Mouse (Mus musculus): ENCODE data around the gene Laptm4a. TPM values are rescaled to one million over a fixed set of nuclear protein-coding genes. Genes with fewer than 3 reads are reported as not detected.

The Laptm4a gene
- polyA plus RNA-seq, 1 experiment from 2014 or later, result 104 TPM

DNA sequence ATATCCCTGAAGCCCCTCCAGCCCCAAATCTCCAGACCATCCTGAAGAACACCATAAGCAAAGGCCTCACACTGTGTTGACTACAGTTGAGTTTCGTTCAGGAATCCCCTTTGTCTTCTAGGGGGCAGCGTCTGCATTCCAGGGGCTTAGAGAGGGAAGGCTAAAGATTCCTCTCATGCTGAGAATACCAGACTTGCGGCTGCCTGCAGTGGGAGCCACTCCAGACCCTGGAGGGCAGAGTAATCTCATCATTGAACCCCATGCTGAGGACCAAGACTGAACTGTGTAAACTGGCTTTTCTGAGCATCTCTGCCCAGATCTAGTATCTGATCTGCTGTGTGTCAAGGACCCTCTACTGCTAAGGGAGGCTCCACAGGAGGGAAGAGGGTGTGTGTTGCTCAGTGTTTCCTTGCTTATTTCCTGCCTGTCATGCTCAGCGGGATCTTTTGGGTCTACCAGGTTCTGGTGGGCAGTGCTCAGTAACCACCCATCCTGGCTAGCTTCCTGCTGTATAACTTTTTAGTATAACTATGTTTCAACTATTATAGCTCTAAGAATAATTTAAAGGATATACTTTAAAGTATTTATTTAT lies 21.3 kb upstream of the Laptm4a start:
- DNase-seq (ENCODE audit: low spot score) (peak; percentile 10), ATAC-seq (ENCODE audit: low FRiP score) (no peak)
- H3K4me3 ChIP-seq (ENCODE audit: low read depth, low read length), result no peak overlapping the region
- no peaks in the 10 kb centered on the region for H3K9me3 ChIP-seq (ENCODE audit: control insufficient read depth, low read length)
- H3K36me3 ChIP-seq (ENCODE audit: control insufficient read depth, insufficient read depth, low read length), result no peaks in the 10 kb centered on the region
- H3K27me3 ChIP-seq (ENCODE audit: control insufficient read depth, insufficient read depth, low read length), result no peaks in the 10 kb centered on the region
- 16% methylated on average over 4 of the region's 4 CpGs for WGBS
- H3K4me1 ChIP-seq (replicated peaks; ENCODE audit: control insufficient read depth, insufficient read depth, low read length), result 0 out of 2 replicates have a peak, but pooled peaks cover 2% of the 10 kb centered on the region
- H3K4me2 ChIP-seq (replicated peaks; ENCODE audit: low read depth, low read length), result no peak overlapping the region
- no peak overlapping the region for H3K27ac ChIP-seq (ENCODE audit: low read depth, low read length)
- no peak overlapping the region for H3K9ac ChIP-seq (ENCODE audit: low read depth, low read length)

DNA sequence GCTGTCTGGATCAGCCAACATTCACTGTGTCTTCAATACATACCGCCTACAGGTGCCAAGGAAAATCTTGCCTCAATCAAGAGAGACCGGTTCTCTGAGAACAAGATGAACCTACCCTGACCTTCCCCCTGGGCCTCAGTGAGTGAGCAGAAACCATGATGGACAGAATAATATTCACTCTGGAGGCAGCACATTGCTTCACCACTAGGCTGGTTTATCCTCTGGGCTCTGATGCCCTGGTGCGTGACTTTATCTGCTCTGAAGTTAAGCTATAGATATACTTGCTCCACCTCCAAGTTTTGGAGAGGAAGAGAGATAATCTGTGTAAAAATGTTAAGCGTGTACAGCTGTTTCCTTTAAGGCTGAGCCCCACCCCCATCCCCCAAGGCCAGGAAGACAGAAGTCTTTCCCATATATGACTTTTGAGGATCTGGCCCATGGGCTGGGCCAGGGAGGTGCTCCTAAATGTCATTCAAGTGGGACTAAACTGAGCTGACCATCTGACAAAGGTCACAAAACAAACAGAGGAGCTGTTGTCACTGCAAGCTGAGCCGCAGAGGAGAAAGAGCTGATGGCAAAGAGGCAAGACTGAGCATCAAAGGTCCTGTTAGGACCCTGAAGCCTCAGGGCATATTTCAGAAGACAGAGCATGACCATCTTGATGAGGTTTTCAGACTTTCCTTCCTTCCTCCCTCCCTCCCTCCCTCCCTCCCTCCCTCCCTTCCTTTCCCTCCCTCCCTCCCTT lies 20.4 kb upstream of the Laptm4a start:
- Histone ChIP-seq H3K9ac (ENCODE audit: low read depth, low read length) (no peak overlapping the region), H3K9me3 (ENCODE audit: control insufficient read depth, low read length) (no peaks in the 10 kb centered on the region), H3K4me3 (ENCODE audit: low read depth, low read length) (no peak overlapping the region), H3K36me3 (ENCODE audit: control insufficient read depth, insufficient read depth, low read length) (no peaks in the 10 kb centered on the region), H3K4me2 (replicated peaks; ENCODE audit: low read depth, low read length) (no peak overlapping the region), H3K27me3 (ENCODE audit: control insufficient read depth, insufficient read depth, low read length) (no peaks in the 10 kb centered on the region), H3K27ac (ENCODE audit: low read depth, low read length) (no peak overlapping the region), H3K4me1 (replicated peaks; ENCODE audit: control insufficient read depth, insufficient read depth, low read length) (0 out of 2 replicates have a peak, but pooled peaks cover 2% of the 10 kb centered on the region)
- 49% methylated on average over 5 of the region's 5 CpGs for WGBS
- ATAC-seq (ENCODE audit: low FRiP score) (peak; percentile 20; the same call in 1 of the 2 replicates), DNase-seq (ENCODE audit: low spot score) (peak; percentile 21)

- DNase-seq (ENCODE audit: low spot score), result no peak
- H3K27me3 ChIP-seq (ENCODE audit: control insufficient read depth, insufficient read depth, low read length), result no peaks in the 10 kb centered on the region
These were observed 19.5 kb upstream of the Laptm4a start for GRCm38 (mm10) chr12:8901934-8902333.

GRCm38 (mm10) chr12:8902479-8902878 lies 19.0 kb upstream of the Laptm4a start:
- no peaks in the 10 kb centered on the region for H3K27me3 ChIP-seq (ENCODE audit: control insufficient read depth, insufficient read depth, low read length)
- no peaks in the 10 kb centered on the region for H3K9me3 ChIP-seq (ENCODE audit: control insufficient read depth, low read length)
- no peak overlapping the region for H3K9ac ChIP-seq (ENCODE audit: low read depth, low read length)
- 0 out of 2 replicates have a peak, but pooled peaks cover 2% of the 10 kb centered on the region for H3K4me1 ChIP-seq (replicated peaks; ENCODE audit: control insufficient read depth, insufficient read depth, low read length)
- no peak for DNase-seq (ENCODE audit: low spot score)
- no peak overlapping the region for H3K27ac ChIP-seq (ENCODE audit: low read depth, low read length)
- H3K4me3 ChIP-seq (ENCODE audit: low read depth, low read length), result no peak overlapping the region
- no peak overlapping the region for H3K4me2 ChIP-seq (replicated peaks; ENCODE audit: low read depth, low read length)
- no peaks in the 10 kb centered on the region for H3K36me3 ChIP-seq (ENCODE audit: control insufficient read depth, insufficient read depth, low read length)
- ATAC-seq (ENCODE audit: low FRiP score), result no peak
- WGBS, result 39% methylated on average over 3 of the region's 3 CpGs

More at GRCm38 (mm10) chr12:8901934-8902333, 19.5 kb upstream of the Laptm4a start:
- Histone ChIP-seq H3K36me3 (ENCODE audit: control insufficient read depth, insufficient read depth, low read length) (no peaks in the 10 kb centered on the region), H3K9ac (ENCODE audit: low read depth, low read length) (no peak overlapping the region), H3K4me2 (replicated peaks; ENCODE audit: low read depth, low read length) (no peak overlapping the region), H3K27ac (ENCODE audit: low read depth, low read length) (no peak overlapping the region), H3K4me3 (ENCODE audit: low read depth, low read length) (no peak overlapping the region), H3K4me1 (replicated peaks; ENCODE audit: control insufficient read depth, insufficient read depth, low read length) (0 out of 2 replicates have a peak, but pooled peaks cover 2% of the 10 kb centered on the region), H3K9me3 (ENCODE audit: control insufficient read depth, low read length) (no peaks in the 10 kb centered on the region)
- WGBS, result 13% methylated on average over 2 of the region's 2 CpGs
- no peak for ATAC-seq (ENCODE audit: low FRiP score)

DNA sequence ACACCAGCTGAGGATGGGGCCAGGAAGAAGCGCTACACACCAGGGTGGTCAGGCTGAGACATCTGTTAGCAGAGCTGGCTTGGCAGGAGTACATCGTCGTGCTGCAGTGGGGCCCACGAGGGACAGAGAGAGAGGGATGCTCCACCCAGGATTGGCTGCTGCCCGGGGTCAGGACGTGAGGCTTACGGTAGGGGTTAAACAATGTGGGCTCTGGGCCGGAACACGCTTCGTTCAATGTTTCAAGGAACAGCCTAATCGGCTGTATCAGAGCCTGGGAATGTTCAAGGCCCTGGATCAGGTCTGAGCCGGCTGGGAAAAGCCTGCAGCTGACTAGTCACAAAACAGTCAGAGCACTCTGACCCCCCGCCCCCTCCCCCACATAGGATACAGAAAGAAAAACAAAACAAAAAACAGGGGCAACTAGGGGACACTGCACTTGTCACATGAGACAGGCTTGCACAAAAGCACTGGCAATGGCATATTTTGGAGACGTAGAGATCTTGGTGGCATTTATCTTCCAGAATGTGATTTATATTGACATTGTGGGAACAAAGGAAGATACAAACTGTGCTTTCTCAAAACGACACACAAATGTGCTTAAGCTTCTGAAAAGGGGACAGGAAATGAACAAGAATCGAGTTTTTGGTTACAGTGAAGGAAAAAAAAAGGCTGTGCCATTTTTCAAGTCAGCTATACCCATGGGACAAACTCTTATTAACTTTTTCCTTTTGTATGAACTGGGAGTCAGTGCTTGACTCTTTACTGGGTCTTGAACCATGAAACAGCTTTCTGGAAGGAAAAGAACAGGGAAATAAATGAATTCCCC lies 8.4 kb upstream of the Laptm4a start:
- Histone ChIP-seq H3K36me3 (ENCODE audit: control insufficient read depth, insufficient read depth, low read length) (no peaks in the 10 kb centered on the region), H3K9ac (ENCODE audit: low read depth, low read length) (peak overlapping the region; percentile 55), H3K4me1 (replicated peaks; ENCODE audit: control insufficient read depth, insufficient read depth, low read length) (peaks cover 7% of the 10 kb centered on the region), H3K4me3 (ENCODE audit: low read depth, low read length) (no peak overlapping the region), H3K27ac (ENCODE audit: low read depth, low read length) (peak overlapping the region; percentile 82), H3K4me2 (replicated peaks; ENCODE audit: low read depth, low read length) (peak overlapping the region; percentile 19; the same call in 1 of the 2 replicates), H3K27me3 (ENCODE audit: control insufficient read depth, insufficient read depth, low read length) (no peaks in the 10 kb centered on the region), H3K9me3 (ENCODE audit: control insufficient read depth, low read length) (no peaks in the 10 kb centered on the region)
- ATAC-seq (ENCODE audit: low FRiP score) (peak; percentile 87), DNase-seq (ENCODE audit: low spot score) (peak; percentile 71)
- WGBS, result 9% methylated on average over 16 of the region's 16 CpGs

- ATAC-seq (ENCODE audit: low FRiP score) (0 out of 2 replicates have a peak, but pooled peaks have one; percentile 17), DNase-seq (ENCODE audit: low spot score) (peak; percentile 28)
- WGBS, result 61% methylated on average over 9 of the region's 9 CpGs
- Histone ChIP-seq H3K9ac (ENCODE audit: low read depth, low read length) (no peak overlapping the region), H3K4me1 (replicated peaks; ENCODE audit: control insufficient read depth, insufficient read depth, low read length) (peaks cover 7% of the 10 kb centered on the region), H3K9me3 (ENCODE audit: control insufficient read depth, low read length) (no peaks in the 10 kb centered on the region), H3K36me3 (ENCODE audit: control insufficient read depth, insufficient read depth, low read length) (no peaks in the 10 kb centered on the region), H3K4me3 (ENCODE audit: low read depth, low read length) (no peak overlapping the region), H3K4me2 (replicated peaks; ENCODE audit: low read depth, low read length) (no peak overlapping the region), H3K27ac (ENCODE audit: low read depth, low read length) (peak overlapping the region; percentile 82), H3K27me3 (ENCODE audit: control insufficient read depth, insufficient read depth, low read length) (no peaks in the 10 kb centered on the region)
These were observed 7.6 kb upstream of the Laptm4a start for GRCm38 (mm10) chr12:8913701-8914340.

GRCm38 (mm10) chr12:8916378-8916777 lies 5.1 kb upstream of the Laptm4a start:
- DNase-seq (ENCODE audit: low spot score), result no peak
- peaks cover 7% of the 10 kb centered on the region for H3K4me1 ChIP-seq (replicated peaks; ENCODE audit: control insufficient read depth, insufficient read depth, low read length)
- peak overlapping the region; percentile 45 for H3K27ac ChIP-seq (ENCODE audit: low read depth, low read length)
- H3K4me2 ChIP-seq (replicated peaks; ENCODE audit: low read depth, low read length), result no peak overlapping the region
- no peaks in the 10 kb centered on the region for H3K36me3 ChIP-seq (ENCODE audit: control insufficient read depth, insufficient read depth, low read length)
- no peaks in the 10 kb centered on the region for H3K9me3 ChIP-seq (ENCODE audit: control insufficient read depth, low read length)
- H3K9ac ChIP-seq (ENCODE audit: low read depth, low read length), result no peak overlapping the region
- no peak overlapping the region for H3K4me3 ChIP-seq (ENCODE audit: low read depth, low read length)
- 35% methylated on average over 5 of the region's 5 CpGs for WGBS
- no peaks in the 10 kb centered on the region for H3K27me3 ChIP-seq (ENCODE audit: control insufficient read depth, insufficient read depth, low read length)
- ATAC-seq (ENCODE audit: low FRiP score), result no peak

- ATAC-seq (ENCODE audit: low FRiP score), result no peak
These were observed 2.2 kb upstream of the Laptm4a start for GRCm38 (mm10) chr12:8919231-8919630.

More at GRCm38 (mm10) chr12:8919231-8919630, 2.2 kb upstream of the Laptm4a start:
- no peak for DNase-seq (ENCODE audit: low spot score)
- Histone ChIP-seq H3K9ac (ENCODE audit: low read depth, low read length) (no peak overlapping the region), H3K4me2 (replicated peaks; ENCODE audit: low read depth, low read length) (no peak overlapping the region), H3K27ac (ENCODE audit: low read depth, low read length) (no peak overlapping the region), H3K27me3 (ENCODE audit: control insufficient read depth, insufficient read depth, low read length) (no peaks in the 10 kb centered on the region), H3K36me3 (ENCODE audit: control insufficient read depth, insufficient read depth, low read length) (no peaks in the 10 kb centered on the region), H3K9me3 (ENCODE audit: control insufficient read depth, low read length) (no peaks in the 10 kb centered on the region), H3K4me3 (ENCODE audit: low read depth, low read length) (no peak overlapping the region), H3K4me1 (replicated peaks; ENCODE audit: control insufficient read depth, insufficient read depth, low read length) (no peaks in the 10 kb centered on the region)
- WGBS, result 94% methylated on average over 3 of the region's 3 CpGs
